Mouse (Mus musculus) heart, embryonic 10.5 days (tissue): Measurements from ENCODE around the gene Camk1d. TPM values are rescaled to one million over a fixed set of nuclear protein-coding genes. Genes with fewer than 3 reads are reported as not detected.
"Not testable (repeated sequence)": the region's sequence is repeated elsewhere in the genome, so short reads cannot be mapped to it uniquely, and the experiment has no call there.

Experiments
- DNase-seq: peaks from one replicate; pipeline ENCODE4 v3.0.0-alpha.2; 2017; ENCODE audit warnings: low spot score
- H3K27ac ChIP-seq: fragments of 300-500 bp; sonication (generic); 2 replicates; pipeline ENCODE4 v1.5.1; 2016; ENCODE audit warnings: mild to moderate bottlenecking
- H3K27me3 ChIP-seq: fragments of 300-500 bp; sonication (generic); 2 replicates; pipeline ENCODE4 v1.6.1; 2016; ENCODE audit warnings: mild to moderate bottlenecking; ENCODE audit not compliant: poor library complexity, insufficient read depth, severe bottlenecking
- H3K36me3 ChIP-seq: fragments of 300-500 bp; sonication (generic); 2 replicates; pipeline ENCODE4 v1.6.1; 2016; ENCODE audit warnings: mild to moderate bottlenecking, moderate library complexity
- H3K4me1 ChIP-seq: fragments of 300-500 bp; sonication (generic); 2 replicates; pipeline ENCODE4 v1.6.1; 2016; ENCODE audit warnings: mild to moderate bottlenecking
- H3K4me3 ChIP-seq: fragments of 300-500 bp; sonication (generic); 2 replicates; pipeline ENCODE4 v1.5.1; 2016; ENCODE audit warnings: mild to moderate bottlenecking, moderate library complexity
- H3K9me3 ChIP-seq: fragments of 300-500 bp; sonication (generic); 2 replicates; pipeline ENCODE4 v1.6.1; 2016; ENCODE audit warnings: mild to moderate bottlenecking, moderate library complexity
- WGBS: fragments of 180-500 bp; shearing (Covaris S2); methylation state at CpG from one replicate; pipeline ENCODE4 v1.1.7; 2016; 5-methylcytosine and 5-hydroxymethylcytosine counted together
- polyA plus RNA-seq: library from polyadenylated mRNA; unstranded; fragments of >200 nt; fragmentation: Nextera tagmentation; extraction: Ambion mirVana; gene quantifications from 2 replicates; pipeline ENCODE4 v1.2.1, GENCODE M21; 2016

Gene Camk1d
- polyA plus RNA-seq, 1 experiment from 2014 or later, result 1.1 TPM

DNA sequence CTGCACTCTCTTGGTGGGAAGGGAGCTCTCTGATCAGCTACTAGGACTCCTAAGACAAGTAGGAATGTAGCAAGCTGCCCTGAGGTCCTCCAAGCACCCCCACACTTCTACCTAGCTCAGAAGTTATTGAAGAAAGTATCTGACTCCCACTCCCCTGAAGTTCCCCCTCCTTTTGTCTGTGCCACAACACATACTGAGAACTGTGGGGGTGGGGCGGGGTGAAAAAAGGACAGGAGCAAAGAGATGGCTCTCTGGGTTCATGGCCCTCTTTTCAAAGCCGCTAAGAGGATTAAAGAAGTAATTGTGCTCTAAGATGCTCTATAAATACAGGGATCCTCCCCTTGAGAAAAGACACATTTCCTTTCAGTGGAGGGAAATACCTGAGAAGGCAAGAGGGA is 100.0 kb downstream of the Camk1d start:
- H3K36me3 ChIP-seq, result no peaks in the 10 kb centered on the region
- H3K27me3 ChIP-seq, result no peaks in the 10 kb centered on the region
- H3K4me1 ChIP-seq, result peaks cover 40% of the 10 kb centered on the region
- no peak for DNase-seq
- WGBS, result 52% methylated on average over 2 of the region's 2 CpGs
- no peak overlapping the region for H3K4me3 ChIP-seq
- no peaks in the 10 kb centered on the region for H3K9me3 ChIP-seq
- H3K27ac ChIP-seq, result peak overlapping the region; percentile 83

DNA sequence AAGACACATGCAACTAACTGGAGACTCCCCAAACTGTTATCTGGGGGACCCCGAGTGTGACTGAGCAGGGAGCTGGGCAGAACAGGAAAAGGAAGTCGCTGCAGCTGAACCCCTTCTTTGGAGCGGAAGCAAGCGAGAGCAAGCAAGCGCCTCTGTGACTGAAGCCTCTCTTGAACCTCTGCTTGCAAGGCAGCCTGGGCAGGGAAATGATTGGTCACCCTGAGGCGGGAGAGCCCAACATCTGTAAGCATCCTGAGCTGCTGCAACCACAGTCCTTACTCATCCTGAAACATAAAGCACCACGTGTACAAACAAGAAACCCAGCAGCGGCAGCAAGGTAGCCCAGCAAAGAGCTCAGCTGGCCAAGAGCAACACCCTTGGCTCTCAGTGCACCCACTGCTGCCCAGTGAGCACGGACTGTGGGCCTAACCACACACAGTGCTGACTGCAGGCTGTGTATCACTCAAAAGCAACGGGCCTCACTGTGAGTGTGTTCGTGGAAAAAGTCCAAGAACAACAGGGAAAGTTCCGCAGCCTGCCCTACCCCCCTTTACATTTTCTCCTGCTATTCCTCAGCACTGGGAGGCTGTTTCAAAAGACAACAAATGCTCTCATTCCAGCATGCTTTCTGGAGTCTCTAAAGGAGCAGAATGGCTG is 100.5 kb downstream of the Camk1d start:
- no peaks in the 10 kb centered on the region for H3K27me3 ChIP-seq
- peaks cover 40% of the 10 kb centered on the region for H3K4me1 ChIP-seq
- H3K27ac ChIP-seq, result peak overlapping the region; percentile 83
- H3K36me3 ChIP-seq, result no peaks in the 10 kb centered on the region
- no peak overlapping the region for H3K4me3 ChIP-seq
- H3K9me3 ChIP-seq, result no peaks in the 10 kb centered on the region
- WGBS, result 40% methylated on average over 12 of the region's 12 CpGs
- no peak for DNase-seq

DNA sequence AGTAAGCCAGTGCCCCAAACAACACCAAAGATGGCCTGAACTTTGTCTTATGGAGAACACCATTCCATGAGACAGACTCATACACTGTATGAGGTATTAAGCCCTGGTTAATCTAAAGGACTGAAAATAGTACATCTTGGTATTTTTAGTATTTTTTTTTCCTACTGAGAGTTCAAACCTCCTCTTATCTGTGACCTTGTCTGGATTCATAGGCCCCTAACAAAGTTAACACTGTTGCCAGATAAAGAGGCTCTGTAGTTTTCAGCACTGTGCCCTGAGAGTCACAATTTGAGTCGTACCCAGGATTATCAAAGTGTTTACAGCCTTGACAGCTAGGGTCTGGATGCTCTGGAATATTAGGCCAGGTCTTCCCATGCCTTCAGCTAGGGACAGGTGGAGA is 102.7 kb downstream of the Camk1d start:
- H3K4me3 ChIP-seq, result no peak overlapping the region
- WGBS, result 18% methylated on average over 1 of the region's 1 CpGs
- H3K9me3 ChIP-seq, result no peaks in the 10 kb centered on the region
- DNase-seq, result no peak
- H3K4me1 ChIP-seq, result peaks cover 40% of the 10 kb centered on the region
- H3K36me3 ChIP-seq, result no peaks in the 10 kb centered on the region
- H3K27ac ChIP-seq, result peak overlapping the region; percentile 83; the same call in 1 of the 2 replicates
- H3K27me3 ChIP-seq, result no peaks in the 10 kb centered on the region

DNA sequence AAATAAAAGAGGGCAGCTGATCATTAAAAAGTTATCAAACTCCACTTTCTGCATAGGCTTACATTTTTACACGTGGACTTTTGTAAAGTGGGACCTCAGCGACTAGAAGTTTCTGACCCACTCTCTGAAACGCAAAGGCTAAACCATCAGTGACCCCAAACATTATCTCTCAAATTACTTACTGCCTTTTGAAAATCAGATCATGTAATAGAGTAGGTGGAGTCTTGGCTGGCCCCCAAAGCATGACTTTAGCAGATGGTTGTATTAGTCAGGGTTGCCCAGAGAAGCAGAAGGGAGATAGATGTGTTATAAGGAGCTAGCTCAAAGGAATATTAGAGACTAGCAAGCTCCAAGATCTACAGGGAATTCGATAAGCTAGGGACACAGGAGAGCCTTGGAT is 103.8 kb downstream of the Camk1d start:
- DNase-seq, result peak; percentile 22
- no peaks in the 10 kb centered on the region for H3K36me3 ChIP-seq
- no peaks in the 10 kb centered on the region for H3K27me3 ChIP-seq
- H3K9me3 ChIP-seq, result no peaks in the 10 kb centered on the region
- H3K27ac ChIP-seq, result no peak overlapping the region
- H3K4me1 ChIP-seq, result peaks cover 45% of the 10 kb centered on the region
- no peak overlapping the region for H3K4me3 ChIP-seq
- WGBS, result 86% methylated on average over 4 of the region's 4 CpGs

DNA sequence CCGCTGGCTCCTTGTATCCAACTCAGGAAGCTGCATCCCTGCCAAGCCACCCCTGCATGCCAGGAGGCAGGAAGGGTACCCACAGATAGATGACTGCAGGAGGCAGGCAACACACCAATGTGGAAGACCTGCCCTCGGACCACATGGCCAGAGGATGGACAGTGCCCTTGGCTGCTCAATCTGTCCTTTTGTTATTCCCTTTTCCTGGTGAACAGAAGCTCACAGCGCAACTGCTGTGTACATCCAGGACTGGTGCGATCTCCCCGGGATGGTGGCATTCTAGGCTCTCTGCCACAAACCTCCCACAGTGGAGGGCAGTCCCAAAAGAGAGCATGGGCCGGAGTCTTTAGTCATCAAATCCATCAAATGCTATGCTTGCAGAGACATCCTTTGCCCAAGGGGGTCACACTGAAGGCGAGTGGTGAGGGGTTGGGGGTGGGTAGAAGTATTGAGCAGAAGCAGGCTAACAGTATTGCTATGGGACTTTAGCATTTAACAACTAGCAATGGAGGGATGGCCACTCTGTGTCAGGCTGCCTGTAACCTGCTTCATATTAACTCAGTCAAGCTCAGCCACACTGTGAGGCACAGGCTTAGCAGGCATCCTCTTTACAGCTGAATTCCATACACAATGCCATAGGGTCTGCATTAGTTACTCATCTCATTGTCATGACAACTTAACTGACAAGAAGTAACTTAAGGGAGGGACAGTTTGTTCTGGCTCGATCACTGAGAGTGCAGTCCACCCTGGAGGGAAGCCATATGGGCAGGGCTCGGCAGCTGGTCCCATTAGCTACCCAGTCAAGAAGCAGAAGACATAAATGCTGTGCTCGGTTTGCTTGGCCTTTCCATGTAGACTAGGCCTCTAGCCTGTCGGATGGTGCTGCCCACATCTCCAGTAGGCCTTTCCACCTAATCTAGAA is 106.1 kb downstream of the Camk1d start:
- WGBS, result 86% methylated on average over 11 of the region's 11 CpGs
- no peaks in the 10 kb centered on the region for H3K27me3 ChIP-seq
- no peak overlapping the region for H3K4me3 ChIP-seq
- H3K9me3 ChIP-seq, result no peaks in the 10 kb centered on the region
- H3K36me3 ChIP-seq, result no peaks in the 10 kb centered on the region
- no peak overlapping the region; the same call in 1 of the 2 replicates for H3K27ac ChIP-seq
- peaks cover 27% of the 10 kb centered on the region for H3K4me1 ChIP-seq
- no peak for DNase-seq

DNA sequence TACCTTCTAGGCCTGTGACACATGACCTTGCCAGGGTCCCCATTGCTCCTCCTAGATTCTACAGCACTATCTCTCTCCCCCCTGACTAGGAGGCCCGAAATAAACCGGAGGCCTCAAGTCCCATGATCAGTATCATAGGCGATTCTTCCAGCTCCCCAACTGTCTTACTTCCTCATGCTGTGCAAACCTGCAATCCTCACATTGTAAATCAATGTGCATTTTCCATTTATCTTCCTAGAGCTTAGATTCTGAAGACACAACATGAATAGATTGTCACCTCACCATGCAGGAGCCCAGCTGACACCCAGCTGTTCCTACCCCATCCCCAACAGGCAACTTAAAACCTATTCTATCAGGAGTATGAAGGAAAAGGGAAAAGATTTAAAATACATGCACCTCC is 108.5 kb downstream of the Camk1d start:
- H3K4me3 ChIP-seq, result no peak overlapping the region
- WGBS, result 59% methylated on average over 3 of the region's 3 CpGs
- H3K27ac ChIP-seq, result no peak overlapping the region
- H3K36me3 ChIP-seq, result no peaks in the 10 kb centered on the region
- H3K27me3 ChIP-seq, result no peaks in the 10 kb centered on the region
- H3K4me1 ChIP-seq, result peaks cover 17% of the 10 kb centered on the region
- no peaks in the 10 kb centered on the region for H3K9me3 ChIP-seq
- no peak for DNase-seq

DNA sequence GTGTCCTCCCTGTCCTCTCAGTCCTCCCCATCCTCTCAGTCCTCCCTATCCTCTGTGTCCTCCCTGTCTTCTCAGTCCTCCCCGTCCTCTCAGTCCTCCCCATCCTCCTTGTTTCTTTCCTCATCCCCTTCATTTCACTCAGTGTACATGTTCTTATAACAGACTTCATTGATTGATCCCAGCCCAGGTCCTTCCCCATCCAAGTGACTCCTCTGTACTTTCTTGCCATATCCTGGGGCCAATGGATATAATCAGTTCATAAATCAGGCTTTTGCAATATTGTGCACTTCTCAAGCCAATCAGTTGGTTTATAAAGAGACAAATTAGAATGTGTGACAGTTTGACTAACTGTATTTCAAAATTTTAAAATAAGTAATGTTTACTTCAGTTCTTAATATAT is 112.3 kb downstream of the Camk1d start:
- WGBS, result 67% methylated on average over 1 of the region's 1 CpGs
- no peaks in the 10 kb centered on the region for H3K27me3 ChIP-seq
- H3K4me1 ChIP-seq, result peaks cover 25% of the 10 kb centered on the region
- no peak for DNase-seq
- H3K4me3 ChIP-seq, result no peak overlapping the region
- H3K36me3 ChIP-seq, result no peaks in the 10 kb centered on the region
- no peaks in the 10 kb centered on the region for H3K9me3 ChIP-seq
- no peak overlapping the region; the same call in 1 of the 2 replicates for H3K27ac ChIP-seq

DNA sequence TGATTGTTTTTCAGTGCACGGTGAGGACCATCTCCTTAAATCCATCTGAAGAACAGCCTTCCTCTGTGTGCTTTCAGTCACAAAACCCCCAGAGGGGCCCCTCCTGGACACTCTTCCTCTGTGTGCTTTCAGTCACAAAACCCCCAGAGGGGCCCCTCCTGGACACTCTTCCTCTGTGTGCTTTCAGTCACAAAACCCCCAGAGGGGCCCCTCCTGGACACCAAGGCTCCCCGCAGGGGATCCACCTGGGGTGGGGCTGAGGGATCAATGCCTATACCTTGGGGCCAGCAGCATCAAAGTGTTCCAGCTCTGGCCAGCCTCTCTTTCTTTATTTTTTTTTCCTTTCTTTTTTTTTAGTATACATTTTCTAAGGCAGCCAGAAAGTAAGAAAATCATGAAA is 113.1 kb downstream of the Camk1d start:
- H3K27ac ChIP-seq, result peak overlapping the region; percentile 42
- H3K4me1 ChIP-seq, result peaks cover 25% of the 10 kb centered on the region
- H3K4me3 ChIP-seq, H3K27me3 ChIP-seq, H3K36me3 ChIP-seq, DNase-seq, H3K9me3 ChIP-seq: not testable (repeated sequence)
- WGBS, result 8% methylated on average over 2 of the region's 2 CpGs

DNA sequence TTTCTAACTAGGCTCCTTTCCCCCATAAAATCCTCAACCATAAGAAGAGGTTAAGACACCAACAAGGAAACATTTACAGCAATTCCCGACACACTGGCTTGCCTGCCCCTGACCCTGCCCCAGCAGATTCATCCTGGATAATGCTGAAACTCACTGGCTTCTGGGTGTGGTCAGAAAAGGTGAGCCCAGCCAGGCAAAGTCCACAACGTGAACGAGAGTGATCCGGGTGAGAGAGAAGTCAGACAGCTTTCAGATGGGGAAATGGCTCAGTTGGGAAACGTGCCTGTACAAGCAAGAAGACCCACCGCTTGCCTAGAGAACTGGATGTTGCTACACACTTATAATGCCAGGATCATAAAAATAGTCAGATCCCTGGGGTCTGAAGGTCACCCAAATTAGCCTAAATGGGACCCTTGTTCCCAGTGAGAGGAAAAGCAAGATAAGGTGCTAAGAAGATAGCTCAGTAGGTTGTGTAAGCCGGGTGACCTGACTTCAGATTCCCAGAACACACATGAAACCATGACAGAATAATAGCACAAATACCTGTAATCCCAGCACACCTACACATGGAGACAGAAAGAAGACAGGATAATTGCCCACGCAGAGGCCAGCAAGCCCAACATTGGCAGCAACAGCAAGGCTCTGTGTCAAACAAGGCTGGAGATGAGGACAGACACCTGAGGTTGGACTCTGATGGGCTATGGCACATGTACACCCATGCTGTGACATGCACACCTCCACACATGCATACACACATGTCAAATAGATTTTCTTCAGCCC is 113.9 kb downstream of the Camk1d start:
- DNase-seq, result no peak
- WGBS, result 71% methylated on average over 8 of the region's 8 CpGs

DNA sequence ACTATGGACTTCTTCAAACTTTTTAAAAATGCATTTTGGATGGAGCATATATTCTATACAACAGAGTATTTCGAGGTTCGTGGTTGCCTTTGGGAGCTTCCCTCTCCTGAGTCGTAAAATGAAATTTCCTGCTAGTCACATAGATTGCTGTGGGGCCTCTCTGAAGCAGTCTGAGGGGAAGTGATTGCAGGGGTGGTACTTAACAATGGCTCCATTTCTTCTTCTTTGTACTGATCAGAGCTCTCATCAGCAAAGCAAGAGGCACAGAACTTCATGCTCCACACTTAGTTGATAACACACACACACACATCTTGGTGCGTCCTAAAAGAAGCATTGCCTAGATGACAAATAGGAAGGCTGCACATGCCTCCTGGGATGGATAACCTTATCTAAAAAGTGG is 114.6 kb downstream of the Camk1d start:
- H3K36me3 ChIP-seq, result no peaks in the 10 kb centered on the region
- no peak overlapping the region for H3K27ac ChIP-seq
- WGBS, result 52% methylated on average over 4 of the region's 4 CpGs
- H3K4me1 ChIP-seq, result peaks cover 20% of the 10 kb centered on the region
- DNase-seq, result no peak
- no peaks in the 10 kb centered on the region for H3K9me3 ChIP-seq
- H3K4me3 ChIP-seq, result no peak overlapping the region
- no peaks in the 10 kb centered on the region for H3K27me3 ChIP-seq

More for the DNA sequence above, 113.9 kb downstream of the Camk1d start:
- Histone ChIP-seq H3K9me3 (no peaks in the 10 kb centered on the region), H3K4me3 (no peak overlapping the region), H3K4me1 (peaks cover 20% of the 10 kb centered on the region), H3K36me3 (no peaks in the 10 kb centered on the region), H3K27ac (0 out of 2 replicates have a peak overlapping the region, but pooled peaks have one; percentile 42), H3K27me3 (no peaks in the 10 kb centered on the region)

DNA sequence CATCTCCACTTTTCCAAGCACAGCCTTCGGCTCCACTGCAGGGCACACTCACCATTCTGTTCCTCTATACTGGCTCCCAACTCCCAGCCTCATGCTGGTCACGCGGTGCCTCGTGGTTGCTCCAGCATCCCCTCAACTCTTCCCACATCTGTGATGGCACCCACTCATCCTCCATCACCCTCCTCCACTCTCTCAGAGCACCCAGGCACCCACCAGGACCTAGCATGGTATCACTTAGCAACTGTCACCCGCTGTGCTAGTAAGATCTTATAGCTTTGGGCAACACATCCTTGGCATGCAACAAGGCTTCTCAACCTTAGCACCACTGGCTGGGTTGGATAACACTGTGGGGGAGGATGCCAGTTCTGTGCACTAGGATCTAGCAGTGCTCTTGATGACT is 115.8 kb downstream of the Camk1d start:
- H3K27ac ChIP-seq, result no peak overlapping the region
- H3K27me3 ChIP-seq, result no peaks in the 10 kb centered on the region
- no peak for DNase-seq
- no peak overlapping the region for H3K4me3 ChIP-seq
- H3K36me3 ChIP-seq, result no peaks in the 10 kb centered on the region
- 93% methylated on average over 5 of the region's 5 CpGs for WGBS
- H3K4me1 ChIP-seq, result peaks cover 20% of the 10 kb centered on the region
- H3K9me3 ChIP-seq, result no peaks in the 10 kb centered on the region

DNA sequence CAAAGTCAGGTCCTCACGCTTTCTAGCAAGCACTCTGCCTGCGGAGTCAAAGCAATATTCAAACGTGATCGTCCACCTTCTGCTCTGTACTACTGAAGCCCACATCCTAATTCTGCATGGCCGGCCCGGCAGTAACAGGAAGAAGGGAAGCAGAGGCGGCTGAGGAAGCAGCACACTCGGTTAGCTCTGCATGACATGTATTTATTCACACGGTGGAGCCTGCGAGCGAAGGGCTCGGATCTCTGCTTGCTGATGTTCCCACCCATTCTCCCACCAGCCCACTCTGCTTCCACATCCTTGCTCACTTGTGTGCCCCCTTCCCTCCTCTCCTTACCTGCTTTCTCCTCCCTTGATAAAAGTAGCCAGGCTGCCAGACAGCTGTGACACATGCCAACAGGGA is 117.4 kb downstream of the Camk1d start:
- 39% methylated on average over 12 of the region's 12 CpGs for WGBS
- Histone ChIP-seq H3K4me3 (no peak overlapping the region), H3K27me3 (no peaks in the 10 kb centered on the region), H3K9me3 (no peaks in the 10 kb centered on the region), H3K4me1 (peaks cover 19% of the 10 kb centered on the region), H3K27ac (peak overlapping the region; percentile 42; the same call in 1 of the 2 replicates), H3K36me3 (no peaks in the 10 kb centered on the region)
- DNase-seq, result no peak
